Mouse (Mus musculus) heart, postnatal 0 days (tissue): ENCODE results near the gene Syndig1l.

Experiments
- CTCF ChIP-seq: IDR thresholded peaks from 2 replicates; pipeline ENCODE4 v1.5.1; 2016; ENCODE audit warnings: antibody characterized with exemption, control low read depth, low read depth
- EP300 ChIP-seq: IDR thresholded peaks from 2 replicates; pipeline ENCODE4 v1.6.1; 2016; ENCODE audit warnings: antibody characterized with exemption, low read depth

DNA sequence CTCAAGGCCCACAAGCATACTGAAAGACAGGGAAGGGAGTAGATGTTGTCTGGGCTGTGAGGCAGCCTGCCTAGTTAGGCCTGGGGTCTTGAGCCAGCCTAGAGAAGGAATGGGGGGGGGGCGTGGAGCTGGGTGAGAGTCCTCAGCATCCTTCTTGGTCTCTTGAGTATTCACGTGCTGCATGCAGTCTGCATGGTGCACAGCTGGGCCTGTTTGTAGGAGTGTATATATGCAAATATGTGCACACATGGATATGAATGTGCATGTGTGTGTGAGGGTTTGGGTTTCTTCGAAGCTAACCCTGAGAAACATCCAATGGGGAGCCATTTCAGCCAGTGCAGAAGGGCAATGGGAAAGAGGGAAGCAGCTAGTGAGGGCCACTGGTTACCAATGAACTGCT, 22.6 kb downstream of the Syndig1l start:
- TF ChIP-seq EP300: no peak
- TF ChIP-seq CTCF: no peak
